Mouse (Mus musculus) layer of hippocampus, adult 2 months (tissue): ENCODE data around the gene Rad52. TPM values are rescaled to one million over a fixed set of nuclear protein-coding genes. Genes with fewer than 3 reads are reported as not detected.

Source experiments
- DNase-seq, 2 experiments: peaks; one replicate each; pipeline ENCODE4 v3.0.0; 2022; ENCODE audit warnings: low spot score in 2 of 2
- H3K27ac ChIP-seq: fragments of 200-600 bp; 2 replicates; pipeline ENCODE4 v1.8.1; 2022
- H3K4me3 ChIP-seq: fragments of 200-600 bp; 2 replicates; pipeline ENCODE4 v1.8.1; 2022; ENCODE audit warnings: mild to moderate bottlenecking
- CTCF ChIP-seq: fragments of 200-600 bp; conservative IDR thresholded peaks from 2 replicates; pipeline ENCODE4 v1.8.1; 2022; ENCODE audit warnings: antibody characterized with exemption, mild to moderate bottlenecking, moderate library complexity
- total RNA-seq, 2 experiments: library from RNA; stranded (reverse); gene quantifications; 2 replicates each; pipeline ENCODE4 v1.2.3; 2021

The Rad52 gene
- total RNA-seq, 2 experiments from 2014 or later: 45.4 to 49.7 TPM

GRCm38 (mm10) chr6:119918561-119919181 is 16.2 kb downstream of the Rad52 start:
- no peak overlapping the region for H3K27ac ChIP-seq
- no peak for TF ChIP-seq CTCF
- no peak for DNase-seq
- no peak overlapping the region for H3K4me3 ChIP-seq

GRCm38 (mm10) chr6:119922136-119922535 is 19.6 kb downstream of the Rad52 start:
- Histone ChIP-seq H3K27ac (no peak overlapping the region), H3K4me3 (no peak overlapping the region)
- no peak for TF ChIP-seq CTCF
- DNase-seq: no peak

- H3K27ac ChIP-seq: no peak overlapping the region
- no peak for DNase-seq
- no peak for TF ChIP-seq CTCF
- no peak overlapping the region for H3K4me3 ChIP-seq
Measured at GRCm38 (mm10) chr6:119922544-119922943, 20.0 kb downstream of the Rad52 start.

GRCm38 (mm10) chr6:119924235-119925005 is 21.9 kb downstream of the Rad52 start:
- DNase-seq: peak; percentile 51 to 66
- H3K27ac ChIP-seq: peak overlapping the region; percentile 58; the same call in 1 of the 2 replicates
- no peak overlapping the region for H3K4me3 ChIP-seq
- peak; percentile 82 for TF ChIP-seq CTCF

Other genes starting within 250 kb of the Rad52 start
- gene Erc1, start 54.5 kb upstream of the Rad52 start, total RNA-seq: 10 to 100 TPM; 51.9 to 54.5 TPM
- gene Wnk1, start 136.0 kb downstream of the Rad52 start, total RNA-seq: 100 to 1,000 TPM; 185 to 194 TPM
- under 1 TPM; 0.74 to 0.91 TPM for gene Ninj2, start 190.7 kb downstream of the Rad52 start, total RNA-seq